Mouse (Mus musculus): ENCODE measurements around the gene Rhbdl2.

Rhbdl2 gene

DNA sequence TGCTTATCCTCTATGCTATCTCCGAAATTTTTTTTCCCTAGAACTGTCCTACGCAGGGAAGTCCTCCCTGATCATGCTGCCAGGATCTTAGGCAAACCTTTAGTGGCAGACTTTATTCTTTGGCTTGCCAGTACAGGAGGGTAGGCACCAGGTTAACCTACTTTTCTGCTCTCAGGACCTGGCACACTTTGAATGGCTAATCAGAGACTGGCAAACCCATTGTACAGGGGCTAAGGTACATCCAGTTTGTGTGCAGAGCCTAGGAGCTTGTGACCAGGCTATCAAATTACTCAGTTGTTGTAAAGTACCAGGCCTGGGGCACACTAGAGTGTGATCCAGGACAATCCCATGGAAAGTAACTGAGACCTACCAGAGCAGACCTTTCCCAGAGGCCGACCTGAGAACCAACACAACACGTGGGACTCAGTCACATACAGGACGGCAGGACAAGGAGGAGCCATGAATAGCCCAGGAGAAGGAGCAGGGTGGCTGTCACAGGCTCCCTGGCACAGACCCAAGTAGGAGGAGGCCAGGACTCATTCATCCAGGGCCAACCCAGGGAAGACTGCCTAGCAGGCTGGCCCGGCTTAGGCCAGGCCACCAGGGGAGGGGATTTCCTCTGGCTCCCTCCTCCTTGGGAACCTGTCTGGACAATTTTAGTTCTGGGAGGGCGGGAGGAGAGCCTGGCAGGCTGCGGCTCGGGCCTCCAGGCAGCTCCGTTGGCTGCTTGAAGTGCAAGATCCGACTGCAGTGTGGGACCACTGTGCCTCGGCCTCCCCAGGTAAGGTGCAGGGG is at the start of gene Rhbdl2:
TSS of gene Rhbdl2 (plus strand) at position 684 of the 795 bp plus-strand sequence.
- DNase-seq (ENCODE audit: extremely low read depth, insufficient read length, low spot score) = peak; percentile 82

DNA sequence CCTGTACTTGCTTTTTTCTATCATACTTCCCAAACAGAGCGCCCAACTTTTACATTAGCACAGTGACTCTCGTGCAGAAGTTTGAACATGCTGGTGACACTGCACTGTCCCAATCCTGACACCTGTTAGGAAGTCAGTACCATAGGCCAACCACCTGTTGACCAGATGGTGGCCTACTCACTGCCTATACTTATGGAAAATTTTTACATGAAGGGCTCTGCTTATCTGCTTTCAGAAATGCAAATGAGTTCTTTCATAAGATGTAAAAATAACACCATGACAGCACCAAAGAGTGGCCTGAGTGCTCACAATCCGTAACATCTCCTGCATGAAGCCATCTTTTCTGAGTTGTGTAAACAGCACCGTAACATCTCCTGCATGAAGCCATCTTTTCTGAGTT is 49.0 kb upstream of the Rhbdl2 start:
- no peak for DNase-seq (ENCODE audit: extremely low read depth, insufficient read length, low spot score)

DNA sequence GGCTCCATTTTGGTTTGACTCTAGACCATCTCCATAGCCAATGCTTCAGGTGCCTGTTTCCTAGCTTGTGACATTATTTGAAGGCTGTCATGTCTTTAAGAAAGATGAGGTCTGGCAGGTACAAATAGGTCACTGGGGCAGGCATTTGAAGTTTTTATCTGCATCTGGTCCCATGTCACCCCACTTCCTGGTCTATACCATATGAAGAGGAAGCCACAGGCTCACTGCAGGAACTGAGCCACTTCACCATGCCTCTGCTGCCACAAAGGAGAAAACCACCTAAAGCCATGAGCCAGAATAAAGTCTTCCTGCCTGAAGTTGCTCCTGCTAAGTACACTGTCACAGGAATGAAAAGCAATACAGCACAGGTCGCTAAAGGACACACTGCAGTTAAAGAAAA is 44.8 kb upstream of the Rhbdl2 start:
- DNase-seq (ENCODE audit: extremely low read depth, insufficient read length, low spot score) = no peak

DNA sequence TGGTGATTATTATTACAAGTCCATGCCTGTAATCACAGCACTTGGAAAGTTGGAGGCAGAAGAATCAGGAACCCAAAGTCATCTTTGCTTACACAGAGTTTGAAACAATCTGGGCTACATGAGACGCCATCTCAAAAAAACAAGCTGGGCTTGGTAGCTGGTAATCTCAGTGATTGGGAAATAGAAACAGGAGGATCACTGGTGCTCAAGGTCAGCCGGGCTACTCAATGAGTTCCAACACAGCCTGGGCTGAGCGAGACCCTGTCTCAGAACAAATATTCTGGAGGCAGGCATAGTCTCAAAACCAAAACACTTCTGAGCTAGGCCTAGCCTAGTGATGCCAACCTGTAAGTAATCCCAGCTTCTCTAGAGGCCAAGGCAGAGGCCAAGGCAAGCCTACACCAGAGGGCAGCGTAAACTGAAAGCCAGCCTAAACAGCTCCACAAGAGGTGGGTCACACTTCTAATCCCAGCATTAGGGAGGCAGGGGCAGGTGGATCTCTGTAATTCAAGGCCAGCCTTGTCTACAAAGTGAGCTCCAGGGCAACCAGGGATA is 42.4 kb upstream of the Rhbdl2 start:
- DNase-seq (ENCODE audit: extremely low read depth, insufficient read length, low spot score) = no peak

DNA sequence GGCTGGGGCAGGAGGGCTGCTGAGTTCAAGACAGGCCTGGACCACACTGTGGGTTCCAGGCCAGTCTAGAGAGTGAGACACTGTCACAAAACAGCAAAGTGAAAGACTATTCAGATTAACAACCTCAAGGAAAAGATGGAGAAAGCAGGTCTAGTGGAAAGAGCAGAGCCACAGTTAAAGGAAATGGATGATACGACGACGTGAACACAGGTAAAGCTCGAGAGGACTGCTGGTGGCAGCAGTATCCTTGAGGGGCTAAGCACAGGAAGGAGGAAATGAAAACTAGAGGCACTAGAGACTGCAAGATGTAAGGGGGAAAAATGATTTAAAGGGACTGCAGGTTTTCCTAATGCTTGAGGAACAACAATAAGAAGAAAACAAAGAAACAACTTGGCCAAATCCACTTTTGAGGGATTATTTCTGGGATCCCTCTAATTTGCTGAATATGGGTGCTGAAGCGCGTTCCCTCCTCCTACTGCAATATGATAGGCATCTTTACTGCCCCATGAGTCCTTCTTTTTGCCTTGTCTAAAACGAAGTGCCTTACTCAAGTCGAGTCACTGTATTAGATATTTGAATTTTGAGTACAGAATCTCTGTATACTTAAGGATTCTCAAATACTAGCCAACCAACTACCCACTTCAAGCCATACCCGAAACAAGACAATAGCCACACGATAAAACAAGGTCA is 38.8 kb upstream of the Rhbdl2 start:
- no peak for DNase-seq (ENCODE audit: extremely low read depth, insufficient read length, low spot score)

DNA sequence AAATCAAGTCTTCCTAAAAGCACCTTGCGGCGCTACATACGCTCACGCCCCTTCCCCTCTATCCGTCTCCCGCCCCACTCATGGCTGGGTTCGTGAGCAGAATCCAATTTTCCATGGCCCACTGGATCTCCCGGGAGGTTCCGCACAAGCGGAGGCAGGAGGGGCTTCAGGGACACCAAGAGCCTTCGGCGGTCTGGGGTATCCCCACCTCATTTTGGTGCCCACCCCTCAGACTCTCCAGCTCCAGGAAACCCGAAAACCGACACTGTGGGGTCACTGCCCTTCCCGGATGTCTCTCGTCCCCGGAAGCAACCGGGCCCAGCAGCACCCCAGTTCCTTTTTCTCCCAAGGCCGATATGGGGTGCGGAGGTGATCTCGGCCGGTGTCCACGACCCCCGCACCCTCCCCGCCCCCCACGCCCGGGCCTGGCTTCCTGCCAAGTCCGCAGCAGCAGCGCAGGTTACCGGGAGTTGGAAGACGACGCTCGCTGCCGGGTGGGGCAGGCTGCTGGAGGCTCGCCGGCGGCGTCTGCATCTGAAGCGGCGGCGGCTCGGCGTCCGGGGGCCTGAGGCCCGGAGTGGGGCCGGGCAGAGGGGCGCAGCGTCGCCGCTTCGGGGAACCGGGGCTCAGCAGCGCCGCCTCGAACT is 38.1 kb upstream of the Rhbdl2 start:
- no peak for DNase-seq (ENCODE audit: extremely low read depth, insufficient read length, low spot score)

DNA sequence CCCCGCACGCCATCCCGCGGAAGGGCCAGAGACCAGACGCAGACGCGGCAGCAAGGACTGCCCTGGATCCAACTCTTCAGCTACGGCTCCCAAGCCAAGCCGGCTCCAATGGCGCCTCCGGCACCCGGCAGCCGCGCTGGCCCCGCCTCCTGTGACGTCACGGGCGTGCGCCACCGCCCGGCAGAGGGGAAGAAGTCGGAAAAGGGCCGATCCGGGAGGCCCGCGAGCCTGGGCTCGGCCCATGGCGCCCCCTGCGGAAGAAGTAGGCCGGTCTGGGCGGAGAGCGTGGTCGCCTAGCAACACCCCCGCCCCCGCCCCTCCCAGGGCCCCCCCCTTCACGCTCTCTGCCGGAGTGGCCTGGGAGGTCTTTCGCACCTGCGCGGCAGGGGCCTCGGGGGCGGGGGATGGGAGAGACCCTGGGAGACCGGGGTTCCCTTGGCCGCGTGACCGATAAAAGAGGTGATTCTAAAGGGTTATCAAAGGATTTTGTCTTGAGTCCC is 37.5 kb upstream of the Rhbdl2 start, which contains the start of gene Akirin1:
TSS of gene Akirin1 (minus strand) at position 194 of the 500 bp plus-strand sequence.
- DNase-seq (ENCODE audit: extremely low read depth, insufficient read length, low spot score) = peak; percentile 92

DNA sequence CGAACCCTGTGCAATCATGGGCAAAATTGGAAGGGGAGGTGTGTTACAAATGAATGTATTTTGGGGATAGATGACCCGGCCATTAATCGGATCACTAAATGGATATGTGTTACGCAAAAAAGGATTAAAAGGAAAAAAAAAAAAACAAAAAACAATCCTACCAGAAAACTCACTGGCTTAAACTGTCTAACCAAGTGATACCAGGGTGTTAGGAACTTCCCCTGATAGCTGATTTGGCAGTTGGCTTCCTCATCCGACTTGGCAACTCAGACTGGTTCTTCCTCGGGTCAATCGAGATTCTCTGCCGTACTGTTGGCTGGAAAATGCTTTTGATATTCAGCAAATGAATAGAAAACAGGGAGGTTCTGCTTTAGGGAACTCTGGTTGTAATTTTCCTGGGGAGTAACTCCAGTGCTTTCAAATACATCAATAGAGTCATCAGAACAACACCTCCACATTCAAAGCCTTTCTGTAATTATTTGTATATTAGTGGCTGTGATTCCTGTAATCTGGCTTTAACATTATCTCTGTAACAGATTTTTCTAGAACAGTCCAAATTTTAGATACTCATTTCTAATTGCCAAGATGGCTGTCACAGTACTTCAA is 36.9 kb upstream of the Rhbdl2 start:
- DNase-seq (ENCODE audit: extremely low read depth, insufficient read length, low spot score) = no peak

DNA sequence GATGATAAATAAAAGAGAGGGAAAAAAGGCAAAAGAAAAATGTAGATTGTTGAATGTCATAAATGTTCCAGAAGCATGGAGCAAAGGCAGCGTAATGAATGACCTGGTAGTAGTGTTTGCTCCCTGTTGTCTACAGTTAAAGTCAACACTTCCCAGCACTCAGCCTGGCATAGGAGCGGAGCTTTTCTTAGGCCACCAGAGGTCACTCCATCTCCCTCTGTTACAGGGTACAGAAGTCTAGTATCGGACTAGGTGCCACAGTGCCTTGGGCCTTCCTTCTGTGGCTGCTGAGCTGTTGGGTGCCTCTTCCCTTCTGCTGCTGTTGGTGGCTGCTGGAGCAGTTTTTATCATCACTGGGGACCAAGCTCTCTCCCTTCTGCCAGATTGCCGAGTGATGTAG is 29.4 kb upstream of the Rhbdl2 start:
- DNase-seq (ENCODE audit: extremely low read depth, insufficient read length, low spot score) = peak; percentile 19

DNA sequence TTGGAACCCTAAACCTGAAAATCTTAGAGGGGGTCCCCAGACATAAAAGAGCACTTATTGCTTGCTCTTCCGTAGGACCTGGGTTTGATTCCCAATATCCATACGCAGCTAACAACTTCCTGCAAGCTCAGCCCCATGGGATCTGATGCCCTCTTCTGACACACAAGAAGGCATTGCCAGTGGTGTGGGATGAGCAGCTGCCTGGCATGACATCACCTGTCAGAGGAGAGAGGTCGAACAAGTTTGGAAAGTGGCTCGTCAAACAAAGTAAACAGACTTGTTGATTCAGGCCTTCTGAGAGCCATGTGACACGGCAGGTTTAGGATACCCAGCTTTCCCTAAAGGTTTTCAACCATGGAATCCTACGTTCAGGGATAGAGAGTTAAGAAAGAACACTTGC is 22.6 kb upstream of the Rhbdl2 start:
- no peak for DNase-seq (ENCODE audit: extremely low read depth, insufficient read length, low spot score)

DNA sequence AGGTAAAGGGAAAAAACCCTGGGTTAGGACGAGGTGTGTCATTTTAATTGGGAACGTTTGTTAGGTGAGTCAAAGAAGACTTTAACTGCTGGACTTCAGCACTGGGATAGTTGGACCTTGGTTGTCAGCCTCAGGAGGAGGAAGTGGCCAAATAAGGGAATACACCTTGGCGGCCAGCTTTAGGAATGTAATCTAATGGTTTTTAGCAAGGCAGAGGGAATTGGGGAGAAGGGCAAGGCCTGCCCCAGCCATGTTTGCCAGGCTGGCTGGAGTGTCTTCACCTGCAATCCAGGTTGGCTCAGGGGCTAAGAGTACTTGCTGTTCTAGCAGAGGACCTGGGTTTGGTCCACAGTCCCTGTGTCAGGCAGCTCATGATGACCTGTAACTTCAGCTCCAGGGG is 19.9 kb upstream of the Rhbdl2 start:
- DNase-seq (ENCODE audit: extremely low read depth, insufficient read length, low spot score) = no peak

DNA sequence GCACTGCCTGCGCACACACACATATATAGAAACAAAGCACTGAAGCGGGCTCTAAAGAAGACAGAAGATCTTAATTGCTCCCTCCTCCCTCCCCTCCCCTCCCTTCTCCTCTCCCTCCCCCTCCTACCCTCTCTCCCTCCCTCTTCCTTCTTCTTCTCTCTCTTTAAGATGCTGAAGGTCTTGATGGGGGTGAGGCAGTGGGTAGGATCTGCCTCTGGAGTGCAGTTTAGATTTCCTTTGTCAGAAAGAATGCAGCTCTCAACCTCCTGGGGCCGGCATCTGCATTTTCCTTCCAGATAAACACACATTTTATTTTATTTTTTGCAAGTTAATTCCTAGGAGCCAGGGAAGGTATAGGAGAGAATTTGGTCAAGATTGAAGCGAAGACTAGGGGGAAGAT is 19.4 kb upstream of the Rhbdl2 start:
- no peak for DNase-seq (ENCODE audit: extremely low read depth, insufficient read length, low spot score)

DNA sequence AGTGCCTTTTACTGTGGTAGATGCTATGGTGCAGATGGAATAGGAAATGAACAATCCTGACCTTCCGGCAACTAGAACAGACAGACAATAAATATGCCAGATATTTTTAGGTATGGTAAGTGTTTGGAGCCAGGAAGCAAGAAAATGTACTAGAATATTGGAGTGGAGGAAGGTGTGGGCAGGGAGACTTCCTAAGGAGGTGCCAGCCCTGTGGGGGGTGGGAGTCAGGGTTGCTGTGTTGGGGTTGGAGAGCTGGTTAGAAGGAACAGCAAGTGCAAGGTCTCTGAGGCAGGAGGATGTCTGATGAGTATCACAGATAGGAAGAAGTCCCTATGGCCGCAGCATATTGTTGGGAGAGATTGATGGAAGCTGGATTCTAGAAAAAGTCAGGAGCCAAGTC is 5.0 kb downstream of the Rhbdl2 start:
- DNase-seq (ENCODE audit: extremely low read depth, insufficient read length, low spot score) = no peak

DNA sequence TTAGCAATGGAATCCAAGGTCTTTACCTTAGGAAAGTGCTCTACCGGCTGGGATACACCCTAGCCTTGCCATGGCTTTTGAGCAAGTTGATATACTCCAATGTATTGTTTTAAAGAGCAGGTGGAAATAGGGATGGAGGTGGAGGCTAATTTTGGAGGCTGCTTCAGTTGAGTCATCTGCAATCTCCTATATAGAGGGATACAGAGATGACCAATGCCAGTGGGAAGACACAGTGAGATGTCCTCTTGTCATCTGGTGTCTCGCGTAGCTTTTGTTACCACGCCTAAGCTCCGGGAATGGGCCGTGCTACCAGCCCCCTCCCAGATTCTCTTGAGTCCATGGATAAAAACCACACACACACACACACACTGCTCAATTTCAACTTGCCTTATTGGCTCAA is 5.5 kb downstream of the Rhbdl2 start:
- no peak for DNase-seq (ENCODE audit: extremely low read depth, insufficient read length, low spot score)

DNA sequence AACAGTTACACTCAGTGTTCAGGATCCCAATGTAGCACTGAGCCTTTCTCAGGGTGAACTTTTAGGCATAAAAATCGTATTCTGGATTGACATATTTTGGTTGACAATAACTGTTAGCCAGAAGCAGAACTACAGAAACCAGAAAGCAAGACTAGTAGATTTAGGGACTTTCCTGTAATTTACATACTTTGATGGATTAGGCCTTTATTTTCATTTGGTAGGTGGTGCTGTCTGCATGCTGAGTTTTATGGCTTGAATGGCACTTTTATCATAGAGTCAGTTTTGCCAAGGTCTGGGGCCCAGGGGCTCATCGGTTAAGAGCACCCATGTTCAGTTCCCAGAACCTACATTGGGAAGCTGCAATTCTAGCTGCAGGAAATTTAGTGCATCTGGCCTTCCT is 7.4 kb downstream of the Rhbdl2 start:
- DNase-seq (ENCODE audit: extremely low read depth, insufficient read length, low spot score) = no peak

DNA sequence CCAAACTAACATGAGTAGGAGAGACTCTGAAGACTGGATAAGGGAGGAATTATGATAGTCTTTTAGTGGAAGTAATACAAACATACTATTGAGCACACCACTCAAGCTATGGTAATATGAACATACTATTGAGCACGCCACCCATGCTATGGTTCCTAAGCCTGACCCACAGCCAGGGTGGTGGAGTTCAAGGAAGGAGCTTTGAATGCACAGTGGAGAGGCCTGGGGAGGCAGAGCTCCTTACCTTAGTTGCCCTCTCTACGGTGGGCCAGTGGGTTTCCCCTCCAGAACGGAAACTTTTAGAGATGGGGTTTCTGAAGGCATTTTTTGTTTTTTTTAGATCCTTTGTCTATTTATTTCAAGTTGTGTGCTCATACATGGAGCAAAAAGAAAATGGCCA is 9.7 kb downstream of the Rhbdl2 start:
- no peak for DNase-seq (ENCODE audit: extremely low read depth, insufficient read length, low spot score)

DNA sequence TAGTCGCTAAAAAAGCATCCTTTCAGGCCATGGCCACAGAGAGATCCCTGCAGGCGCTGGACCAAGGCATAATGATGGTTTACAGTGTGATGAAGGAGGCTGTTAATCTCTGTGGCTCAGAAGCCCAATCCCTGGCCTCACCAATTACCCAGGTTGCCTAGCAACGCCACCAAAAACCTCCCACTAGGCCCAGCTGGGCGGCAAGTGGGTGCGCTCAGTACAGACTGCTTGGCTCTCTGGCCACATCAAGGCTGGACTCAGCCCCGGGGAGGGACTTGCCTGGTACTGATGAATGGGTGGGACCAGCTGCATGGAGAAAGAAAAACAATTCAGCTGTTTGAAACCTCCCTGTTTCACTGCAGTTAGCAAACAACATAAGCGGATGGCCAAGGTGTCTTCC is 10.2 kb downstream of the Rhbdl2 start:
- DNase-seq (ENCODE audit: extremely low read depth, insufficient read length, low spot score) = no peak

DNA sequence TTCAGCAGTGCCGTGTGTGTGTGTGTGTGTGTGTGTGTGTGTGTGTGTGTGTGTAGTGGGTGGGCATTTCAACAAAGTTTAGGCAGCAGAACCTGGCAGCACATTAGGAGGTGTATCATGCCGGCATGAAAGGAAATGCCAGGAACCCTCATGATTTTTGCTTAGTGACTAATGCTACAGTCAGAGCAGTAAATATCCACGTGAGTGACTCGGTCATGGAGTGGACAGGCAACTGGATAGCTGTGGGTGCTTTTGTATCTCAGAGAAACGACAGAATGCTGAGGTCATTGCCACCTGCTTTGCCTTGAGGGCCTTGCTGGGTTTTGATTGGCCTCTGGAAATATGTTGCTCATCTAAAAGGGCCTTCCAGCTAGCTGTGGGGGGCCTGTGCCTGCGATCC is 16.0 kb downstream of the Rhbdl2 start:
- peak; percentile 77 for DNase-seq (ENCODE audit: extremely low read depth, insufficient read length, low spot score)

DNA sequence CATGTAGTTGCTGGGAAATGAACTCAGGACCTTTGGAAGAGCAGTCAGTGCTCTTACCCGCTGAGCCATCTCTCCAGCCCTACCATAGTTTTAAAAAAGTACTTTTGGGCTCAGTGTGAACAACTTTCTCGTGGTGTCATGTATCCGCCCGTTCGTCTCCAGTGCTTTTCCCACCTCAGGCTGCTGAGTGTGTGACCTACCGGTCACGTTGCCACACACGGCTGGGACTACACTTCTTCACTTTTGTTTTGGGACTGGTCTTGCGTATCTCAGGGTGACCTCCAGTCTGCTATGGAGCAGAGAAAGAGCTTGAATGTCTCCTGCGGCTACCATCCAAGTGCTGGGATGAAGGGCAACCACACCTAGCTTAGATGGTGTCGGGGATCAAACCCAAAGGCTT is 20.6 kb downstream of the Rhbdl2 start:
- no peak for DNase-seq (ENCODE audit: extremely low read depth, insufficient read length, low spot score)

DNA sequence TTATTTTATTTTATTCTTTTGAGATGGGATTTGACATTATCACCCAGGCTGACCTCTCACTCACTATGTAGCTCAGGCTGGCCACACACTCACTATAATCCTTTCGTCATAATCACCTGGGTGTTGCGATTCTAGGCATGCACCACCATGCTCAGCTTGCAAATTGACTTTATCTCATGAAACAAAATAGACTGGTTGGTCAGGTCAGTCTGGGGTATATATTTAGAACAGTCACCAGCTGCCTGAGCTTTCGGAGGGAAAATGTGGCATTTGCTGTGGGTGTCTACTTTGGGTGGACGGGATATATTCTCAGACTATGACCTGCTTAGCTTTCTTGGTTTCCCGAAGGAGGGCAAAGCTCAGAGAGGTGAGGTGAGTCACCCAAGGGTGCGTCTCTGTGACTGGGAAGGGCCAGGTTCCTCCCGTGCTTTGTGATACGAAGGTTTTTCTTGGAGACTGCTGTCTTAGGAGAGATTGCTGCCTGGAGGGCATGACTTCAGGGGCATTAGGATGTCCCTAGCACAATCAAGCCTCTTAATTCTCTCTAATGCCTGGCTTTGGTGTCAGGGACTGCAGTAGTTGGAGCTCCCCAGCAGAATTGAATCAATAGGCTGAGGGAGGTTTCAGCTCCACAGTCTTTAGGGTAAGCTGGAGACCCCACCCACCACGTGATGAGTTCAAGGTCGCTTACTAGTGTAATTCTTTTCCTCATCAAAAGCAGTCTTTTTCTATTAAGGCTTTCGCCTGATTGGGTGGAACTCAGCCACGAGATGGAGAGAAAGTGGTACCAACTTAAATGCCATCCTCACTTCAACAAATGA is 23.0 kb downstream of the Rhbdl2 start:
- DNase-seq (ENCODE audit: extremely low read depth, insufficient read length, low spot score) = no peak
